Mouse (Mus musculus): Measurements from ENCODE around the gene Herc2.

Gene Herc2

DNA sequence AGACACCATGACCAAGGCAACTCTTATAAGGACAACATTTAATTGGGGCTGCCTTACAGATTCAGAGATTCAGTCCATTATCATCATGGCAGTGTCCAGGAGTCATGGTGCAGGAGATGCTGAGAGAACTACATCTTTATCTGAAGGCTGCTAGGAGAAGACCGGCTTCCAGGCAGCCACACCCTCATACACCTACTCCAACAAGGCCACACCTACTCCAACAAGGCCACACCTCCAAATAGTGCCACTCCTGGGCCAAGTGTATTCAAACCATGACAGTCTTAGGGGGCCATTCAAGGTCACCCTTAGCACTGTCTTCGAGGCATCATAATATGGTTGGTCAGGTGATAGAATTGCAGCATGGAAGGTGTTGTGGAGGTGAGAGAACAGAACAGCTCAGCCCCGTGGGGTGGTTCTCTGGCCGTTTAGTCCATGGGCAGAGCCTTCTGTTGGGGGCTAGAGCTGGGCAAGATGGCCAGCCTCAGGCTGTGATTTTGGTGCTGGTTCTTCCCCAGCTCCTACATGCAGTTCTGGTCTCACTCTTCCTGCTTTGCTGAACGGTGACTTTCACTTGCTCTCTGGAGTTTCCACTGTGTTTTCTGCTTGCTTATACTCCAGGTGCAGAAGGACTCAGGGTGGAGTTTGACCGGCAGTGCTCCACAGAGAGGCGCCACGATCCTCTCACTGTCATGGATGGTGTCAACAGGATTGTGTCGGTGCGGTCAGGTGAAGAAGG is 151.7 kb downstream of the Herc2 start:
- in situ Hi-C loops (cut with MboI, MseI): no loop called here

DNA sequence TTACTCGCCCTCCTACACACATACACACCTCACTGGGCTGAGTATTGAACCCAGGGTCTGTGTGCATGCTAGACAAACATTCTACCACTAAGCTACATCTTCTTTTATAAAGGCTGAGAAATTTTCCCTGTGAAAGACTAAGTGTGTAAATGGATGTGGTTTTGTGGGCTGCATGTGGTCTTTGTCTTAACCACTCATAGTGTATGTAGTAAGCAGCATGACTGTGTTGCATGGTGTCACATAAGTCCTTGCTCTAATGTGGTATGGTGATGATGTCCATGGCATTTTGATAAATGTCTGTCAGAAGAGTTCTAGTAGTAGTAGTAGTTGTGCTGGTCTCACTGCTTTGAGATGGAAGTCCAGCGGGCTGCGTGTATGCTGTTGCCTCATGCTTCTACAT is 152.8 kb downstream of the Herc2 start:
- in situ Hi-C loops (cut with MboI, MseI): no loop called here

DNA sequence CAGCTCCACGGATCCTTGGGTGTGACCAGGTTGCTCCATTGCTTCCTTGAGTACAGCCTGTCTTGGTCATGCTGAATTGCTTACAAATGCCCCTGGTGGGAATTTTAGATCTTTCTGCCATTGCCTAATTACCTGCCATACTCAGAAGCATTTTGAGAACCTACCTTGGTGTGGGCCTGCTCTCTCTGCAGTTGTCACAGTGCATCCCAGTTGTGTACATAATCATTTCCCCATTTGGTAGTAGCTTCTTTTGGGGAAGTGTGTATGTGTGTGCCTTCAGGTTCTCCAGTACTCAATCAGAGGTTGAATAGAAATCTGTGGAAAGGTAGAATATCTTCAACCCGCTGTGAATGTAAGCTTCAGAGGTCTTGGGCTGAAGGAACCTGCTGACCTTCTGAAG is 153.3 kb downstream of the Herc2 start:
- in situ Hi-C loops (cut with MboI, MseI): no loop called here

DNA sequence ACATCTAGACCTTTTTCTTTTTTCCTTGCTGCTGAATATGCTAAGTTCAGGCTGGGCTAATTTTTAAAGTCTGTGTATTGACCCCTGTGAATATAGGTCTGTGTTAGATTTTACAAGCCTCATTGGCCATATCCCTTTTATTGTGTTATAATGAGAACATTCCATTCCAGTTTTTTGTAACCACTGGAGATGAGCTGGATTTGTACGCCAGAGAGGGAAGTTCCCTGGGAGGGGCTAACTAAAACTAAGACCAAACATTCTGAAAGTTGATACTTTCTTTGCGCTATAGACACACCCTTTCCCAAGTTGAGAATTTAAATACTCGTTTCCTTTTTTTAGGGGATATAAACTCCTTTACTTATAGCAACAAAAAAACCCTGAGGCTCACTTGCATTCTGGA is 154.9 kb downstream of the Herc2 start:
- in situ Hi-C loops (cut with MboI, MseI): no loop called here

DNA sequence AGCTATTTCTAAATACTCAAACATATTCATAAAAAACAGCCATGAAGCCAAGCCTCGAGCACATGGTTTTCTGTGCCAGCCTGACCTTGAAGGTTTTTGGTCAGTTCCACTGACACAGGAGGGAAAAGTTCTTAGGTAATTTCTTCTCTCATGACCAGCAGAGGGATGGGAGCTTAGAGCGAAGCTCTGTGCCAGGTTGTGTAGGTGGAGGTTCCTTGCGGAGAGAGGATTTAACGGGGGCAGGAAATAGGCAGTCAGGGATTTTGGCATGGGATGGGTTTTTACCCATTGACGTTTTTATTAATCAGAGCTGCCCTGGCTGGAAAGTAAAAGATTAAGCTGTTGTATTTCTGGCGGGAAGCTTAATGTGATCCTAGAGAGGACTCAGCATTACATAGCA is 170.8 kb downstream of the Herc2 start:
- in situ Hi-C loops (cut with MboI, MseI): no loop called here

DNA sequence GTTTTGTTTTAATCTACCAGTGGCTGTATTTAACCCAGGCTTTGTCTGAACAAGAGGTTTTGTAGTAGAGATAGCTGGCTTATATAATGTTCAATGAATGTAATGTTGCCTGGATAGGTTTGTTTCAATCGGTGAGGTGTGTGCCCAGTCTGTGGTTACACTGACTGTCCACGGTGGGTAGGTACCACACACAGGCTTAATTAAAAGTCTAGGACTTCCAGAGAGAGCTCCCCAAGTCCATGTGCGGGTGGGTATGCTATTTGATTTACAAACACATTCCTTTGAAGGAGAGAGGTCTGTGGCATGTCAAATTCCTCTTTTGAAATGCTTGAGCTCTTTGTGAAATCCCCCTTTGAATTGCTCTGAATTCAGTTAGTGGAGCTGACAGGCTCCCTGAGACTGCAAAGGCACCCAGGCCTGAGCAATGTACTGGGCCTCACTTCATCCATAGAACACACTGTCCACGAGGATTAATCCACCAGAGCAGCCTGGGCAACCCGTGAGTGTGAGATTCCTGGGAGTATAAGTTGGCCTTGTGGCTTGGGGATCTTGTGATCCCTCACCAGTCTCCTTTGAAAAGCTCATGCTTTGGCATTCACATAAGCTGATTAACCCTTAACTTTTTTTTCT is 185.9 kb downstream of the Herc2 start:
- in situ Hi-C loops (cut with MboI, MseI): no loop called here

DNA sequence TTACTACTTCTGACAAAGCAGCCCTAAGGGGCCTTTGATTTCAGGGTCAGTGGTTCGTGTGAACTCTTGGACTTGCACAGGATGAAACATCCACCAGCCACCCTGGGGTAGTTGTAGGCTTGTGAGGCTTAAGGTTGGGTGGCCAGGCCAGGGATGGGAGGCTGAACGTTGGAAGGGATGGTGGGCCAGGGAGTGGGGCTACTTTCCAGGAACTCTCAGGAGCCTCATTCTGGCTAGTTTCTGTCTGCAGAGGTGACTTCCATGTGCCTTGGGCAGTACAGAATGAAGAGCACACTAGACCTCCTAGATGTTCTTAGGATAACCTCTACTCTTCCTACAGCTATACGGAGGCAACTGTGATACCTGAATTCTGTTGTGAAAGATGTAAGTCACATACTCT is 186.6 kb downstream of the Herc2 start:
- in situ Hi-C loops (cut with MboI, MseI): no loop called here

DNA sequence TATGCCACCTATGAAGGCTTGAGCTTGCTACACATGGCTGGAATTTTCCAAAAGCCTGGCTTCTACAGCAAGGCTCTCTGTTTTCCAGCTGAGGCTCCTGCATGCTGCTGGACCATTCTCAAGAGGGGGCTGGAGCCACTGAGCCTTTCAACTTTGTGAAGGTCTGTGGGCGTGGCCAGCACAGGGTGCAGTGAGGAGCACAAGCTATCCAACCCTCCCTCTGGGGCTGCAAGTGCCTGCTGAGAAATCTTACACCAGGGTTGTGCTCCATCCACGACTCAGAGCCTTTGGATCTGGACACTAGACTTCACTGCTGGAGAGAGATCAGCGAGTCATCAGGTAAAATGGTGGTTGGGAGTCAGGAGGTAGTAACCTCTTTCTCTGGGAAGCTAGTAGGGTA is 189.5 kb downstream of the Herc2 start, which contains the start of gene Oca2:
Gene Oca2 (plus strand): TSS at position 218 of the 400 bp plus-strand sequence.
- in situ Hi-C loops (cut with MboI, MseI): no loop called here

DNA sequence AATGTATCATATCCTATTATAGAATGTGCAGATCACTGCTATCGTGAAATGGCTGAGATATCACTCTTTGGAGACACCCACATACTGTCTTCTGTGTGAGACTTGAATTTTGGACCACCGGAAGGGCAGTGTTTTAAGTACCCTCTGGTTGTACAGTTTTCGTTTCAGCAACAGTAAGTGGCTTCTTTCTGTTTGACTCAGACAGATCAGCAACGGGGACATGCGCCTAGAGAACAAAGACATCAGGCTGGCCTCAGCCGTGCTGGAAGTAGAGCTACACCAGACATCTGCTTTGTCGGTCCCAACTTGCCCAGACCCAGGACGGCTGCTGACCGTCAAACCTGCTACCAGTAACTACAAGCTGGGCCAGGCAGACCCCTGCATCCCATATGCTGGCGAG is 204.6 kb downstream of the Herc2 start:
- in situ Hi-C loops (cut with MboI, MseI): no loop called here

DNA sequence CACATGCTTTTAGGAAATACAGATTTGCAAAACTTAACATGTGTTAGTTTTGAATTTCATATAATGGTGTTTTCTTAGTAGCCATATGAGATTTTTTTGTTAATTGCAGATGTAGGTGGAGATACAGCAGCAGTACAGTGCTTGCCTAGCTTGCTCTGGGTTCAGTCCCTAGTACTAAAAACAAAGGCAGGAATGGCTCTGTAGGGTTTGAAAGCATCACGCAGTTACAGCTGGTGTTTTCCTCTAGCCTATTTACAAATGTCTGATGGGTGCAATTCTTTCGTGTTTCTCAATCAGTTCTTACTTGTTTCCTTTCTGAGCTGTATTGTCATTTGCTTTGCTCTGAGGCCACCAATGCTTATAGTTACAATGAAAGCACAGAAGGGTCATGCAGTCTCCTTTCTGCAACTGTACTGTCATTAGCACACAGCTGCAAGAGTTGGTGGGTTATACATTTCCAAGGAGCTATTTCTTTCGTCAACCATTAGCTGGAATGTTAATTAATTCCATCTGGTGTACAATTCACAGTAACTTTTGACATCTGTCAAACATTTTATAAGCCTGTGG is 208.0 kb downstream of the Herc2 start:
- in situ Hi-C loops (cut with MboI, MseI): no loop called here

DNA sequence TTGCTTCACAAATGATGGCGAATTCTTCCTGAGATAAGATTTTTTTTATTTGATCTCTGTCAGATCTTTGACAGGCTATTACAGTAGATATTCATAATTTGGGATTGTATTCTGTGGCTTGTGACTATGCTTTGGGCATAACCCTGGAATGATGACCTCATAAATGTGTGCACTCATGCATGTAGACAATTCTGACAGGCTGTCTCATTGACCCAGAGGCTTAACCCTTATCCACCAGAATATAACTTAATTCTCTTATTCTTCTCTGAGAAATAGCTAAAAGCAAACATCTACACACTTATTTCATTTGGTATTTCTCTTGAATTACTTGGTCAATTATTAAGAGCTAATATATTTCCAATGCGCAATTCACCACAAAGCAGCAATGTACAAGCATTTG is 227.5 kb downstream of the Herc2 start:
- in situ Hi-C loops (cut with MboI, MseI): no loop called here

Data from regulatory T cell (primary cell).